Mouse (Mus musculus) layer of hippocampus, adult 2 months (tissue): ENCODE measurements at regions not wholly inside any gene's neighbourhood (a gene's known extent, or its start where the extent isn't known, plus 50 kb on each side); places are given as distances from the start of the nearest gene placed in this dataset.

Experiments
- DNase-seq, 2 experiments: peaks; one replicate each; pipeline ENCODE4 v3.0.0; 2022; ENCODE audit warnings: low spot score in 2 of 2
- H3K27ac ChIP-seq: fragments of 200-600 bp; 2 replicates; pipeline ENCODE4 v1.8.1; 2022
- H3K4me3 ChIP-seq: fragments of 200-600 bp; 2 replicates; pipeline ENCODE4 v1.8.1; 2022; ENCODE audit warnings: mild to moderate bottlenecking
- CTCF ChIP-seq: fragments of 200-600 bp; conservative IDR thresholded peaks from 2 replicates; pipeline ENCODE4 v1.8.1; 2022; ENCODE audit warnings: antibody characterized with exemption, mild to moderate bottlenecking, moderate library complexity

DNA sequence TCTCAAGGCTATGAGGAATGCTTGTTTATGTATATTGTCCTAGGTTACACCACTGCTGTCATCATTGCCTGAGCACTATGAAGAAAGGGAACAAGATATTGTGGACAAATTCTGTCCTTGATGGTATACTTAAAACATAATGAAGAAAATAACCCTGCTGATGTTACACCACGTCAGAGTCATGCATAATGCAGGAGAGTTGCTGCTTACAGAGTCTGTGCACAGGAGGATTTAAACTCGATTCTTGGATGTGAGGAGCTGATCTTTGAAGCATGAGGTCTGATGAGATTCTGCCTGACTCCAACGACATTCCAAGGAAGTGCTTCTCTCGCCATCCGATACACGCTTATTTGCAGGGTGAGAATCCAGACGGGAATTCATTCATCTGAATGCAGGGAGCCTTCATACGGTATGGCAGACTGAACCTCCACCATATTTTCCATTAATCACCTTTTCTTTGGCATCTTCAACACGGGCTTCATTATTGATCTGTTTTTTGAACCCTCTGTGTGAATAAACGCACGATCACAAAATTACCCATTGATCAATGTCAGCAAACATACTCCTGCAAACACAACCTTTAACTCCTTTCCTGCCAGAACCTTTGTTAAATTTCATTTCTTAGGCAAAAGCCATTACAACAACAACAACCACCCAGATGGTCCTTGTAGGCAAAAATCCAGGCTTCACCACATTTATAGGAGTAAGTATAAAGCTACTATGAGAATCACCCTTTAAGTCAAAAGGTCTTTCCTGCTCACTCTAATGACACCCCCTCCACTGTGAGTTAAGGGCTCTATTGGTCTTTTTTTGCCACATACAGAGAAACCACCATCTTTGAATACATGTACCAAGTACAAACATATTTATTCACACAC is 106.9 kb upstream of the Nectin3 start:
- TF ChIP-seq CTCF, result no peak
- DNase-seq, result no peak
- Histone ChIP-seq H3K27ac (no peak overlapping the region), H3K4me3 (no peak overlapping the region)

DNA sequence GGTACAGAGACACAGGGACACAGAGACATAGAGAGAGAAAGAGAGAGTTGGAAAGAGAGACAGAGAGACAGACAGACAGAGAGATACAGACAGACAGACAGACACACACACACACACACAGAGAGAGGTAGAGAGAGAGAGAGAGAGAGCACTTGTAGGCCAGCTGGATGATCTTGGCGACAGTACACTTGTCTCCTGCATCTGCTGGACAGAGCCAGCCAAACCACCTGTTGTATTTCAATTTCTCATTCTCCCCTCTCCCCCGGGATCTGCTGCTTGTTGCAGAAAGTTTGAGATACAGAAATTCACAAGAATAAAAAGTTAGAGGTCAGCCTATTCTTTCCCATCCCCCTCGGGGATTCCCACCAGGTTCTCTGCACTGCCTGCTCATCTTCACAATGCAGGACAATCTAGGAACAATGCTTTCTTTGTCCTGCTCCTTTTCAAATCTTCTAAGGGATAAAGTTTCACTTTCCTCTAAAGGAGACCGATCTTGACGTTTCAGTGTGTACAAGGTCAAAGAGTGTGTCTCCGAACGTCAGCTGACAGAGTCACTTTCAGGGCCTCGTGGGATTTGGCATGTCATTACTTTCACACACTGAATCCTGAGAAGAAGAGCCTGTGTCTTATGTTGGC is 94.4 kb upstream of the Nectin3 start:
- no peak for TF ChIP-seq CTCF
- no peak for DNase-seq
- H3K4me3 ChIP-seq, result no peak overlapping the region
- no peak overlapping the region for H3K27ac ChIP-seq

DNA sequence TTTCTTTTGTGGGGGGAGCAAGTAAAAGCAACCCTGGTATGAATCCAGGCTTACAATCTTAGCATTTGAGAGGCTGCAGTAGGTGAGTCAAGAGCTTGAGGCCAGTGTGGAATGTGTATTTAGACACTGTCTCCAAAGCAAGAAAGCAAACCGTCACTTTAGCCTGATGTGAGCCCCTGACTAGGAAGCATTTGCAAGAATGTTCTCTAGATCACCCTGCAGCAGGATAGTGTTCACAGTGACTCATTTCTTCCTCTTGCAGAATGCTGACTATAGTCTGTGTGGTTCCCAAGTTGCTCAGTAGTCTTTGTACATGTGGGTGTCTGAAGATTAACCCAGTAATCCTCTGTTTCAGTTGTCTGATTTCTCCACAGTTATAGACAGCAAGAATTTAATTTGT is 88.7 kb upstream of the Nectin3 start:
- no peak for TF ChIP-seq CTCF
- Histone ChIP-seq H3K27ac (no peak overlapping the region), H3K4me3 (no peak overlapping the region)
- DNase-seq, result peak in 1 of 2 experiments; percentile 3

DNA sequence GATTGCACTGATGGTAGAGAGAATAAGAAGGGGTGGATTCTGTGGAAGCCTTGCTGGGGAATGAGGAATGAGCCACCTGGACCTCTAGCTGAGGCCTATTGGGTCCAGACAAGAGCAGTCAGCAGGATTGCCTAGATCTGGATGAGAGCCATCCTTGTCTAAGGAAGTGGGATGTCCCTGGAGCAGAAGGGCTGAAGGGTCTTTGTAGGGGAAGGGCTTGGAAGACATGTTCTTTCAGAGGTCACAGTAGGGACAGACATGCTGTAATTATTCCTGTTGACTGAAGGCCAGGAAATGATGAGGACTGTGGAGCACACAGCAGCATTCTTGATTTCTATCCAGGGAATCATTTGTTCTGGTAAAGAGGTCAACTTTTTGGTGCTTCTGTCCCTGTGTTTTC is 86.2 kb upstream of the Nectin3 start:
- no peak for TF ChIP-seq CTCF
- H3K27ac ChIP-seq, result no peak overlapping the region
- DNase-seq, result no peak
- H3K4me3 ChIP-seq, result no peak overlapping the region

DNA sequence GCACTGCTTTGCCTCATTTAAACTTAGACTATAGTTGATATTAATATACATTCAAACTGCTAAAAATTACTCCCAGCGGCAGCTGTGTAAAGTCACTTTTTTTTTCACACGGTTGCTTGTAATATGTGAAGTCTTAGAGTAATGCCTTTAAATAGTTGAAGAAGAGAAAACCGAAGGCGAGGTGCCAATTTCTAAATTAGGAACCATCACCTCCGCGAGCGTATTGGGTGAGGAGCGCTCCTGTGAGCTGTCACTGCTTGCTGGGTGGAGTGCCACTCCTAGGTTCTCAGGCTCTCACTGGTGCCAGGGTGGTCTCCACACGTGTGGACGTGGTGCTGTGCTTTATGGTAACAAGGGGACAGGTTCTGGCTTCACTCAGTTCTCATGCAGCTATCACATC is 82.8 kb upstream of the Nectin3 start:
- TF ChIP-seq CTCF, result no peak
- DNase-seq, result no peak
- Histone ChIP-seq H3K4me3 (no peak overlapping the region), H3K27ac (no peak overlapping the region)

DNA sequence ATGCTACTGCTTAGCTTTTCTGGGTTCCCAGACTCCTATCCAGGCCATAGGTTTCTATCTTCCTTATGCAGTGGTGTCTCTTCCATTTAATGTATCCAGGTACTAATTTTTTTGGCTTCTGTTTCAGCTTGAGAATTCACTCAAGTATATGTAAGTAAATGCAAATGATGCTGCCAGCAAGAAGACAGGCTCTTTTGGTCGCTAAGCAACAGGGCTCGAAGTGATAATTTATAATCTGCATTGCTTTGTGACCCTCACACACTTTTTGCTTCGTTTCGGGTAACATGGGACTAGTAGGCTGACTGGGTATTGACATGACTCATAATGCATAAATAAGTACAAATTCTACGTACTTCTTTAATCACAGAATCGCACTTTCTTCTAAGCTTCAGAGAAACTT is 75.9 kb upstream of the Nectin3 start:
- H3K4me3 ChIP-seq, result no peak overlapping the region
- DNase-seq, result no peak
- no peak for TF ChIP-seq CTCF
- H3K27ac ChIP-seq, result no peak overlapping the region

DNA sequence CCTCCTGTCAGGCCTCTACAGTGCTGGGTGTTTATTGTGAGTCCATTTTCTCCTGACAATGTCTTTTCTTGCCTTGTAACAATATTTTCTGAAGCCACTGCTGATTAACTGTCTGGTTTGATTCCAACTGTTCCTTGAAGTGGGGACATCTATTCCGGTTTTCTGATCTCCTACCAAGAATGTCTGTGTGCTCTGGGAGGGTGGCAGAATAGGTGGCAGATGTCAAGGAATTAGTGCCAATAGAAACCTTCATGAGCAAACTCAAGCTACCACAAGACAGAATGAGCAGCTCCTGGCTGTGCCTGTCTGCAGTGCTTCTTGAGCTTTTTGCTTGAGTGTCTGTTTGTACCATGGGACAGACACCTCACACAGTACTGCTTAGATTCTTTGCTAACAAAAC is 69.1 kb upstream of the Nectin3 start:
- TF ChIP-seq CTCF, result no peak
- Histone ChIP-seq H3K27ac (no peak overlapping the region), H3K4me3 (no peak overlapping the region)
- no peak for DNase-seq

DNA sequence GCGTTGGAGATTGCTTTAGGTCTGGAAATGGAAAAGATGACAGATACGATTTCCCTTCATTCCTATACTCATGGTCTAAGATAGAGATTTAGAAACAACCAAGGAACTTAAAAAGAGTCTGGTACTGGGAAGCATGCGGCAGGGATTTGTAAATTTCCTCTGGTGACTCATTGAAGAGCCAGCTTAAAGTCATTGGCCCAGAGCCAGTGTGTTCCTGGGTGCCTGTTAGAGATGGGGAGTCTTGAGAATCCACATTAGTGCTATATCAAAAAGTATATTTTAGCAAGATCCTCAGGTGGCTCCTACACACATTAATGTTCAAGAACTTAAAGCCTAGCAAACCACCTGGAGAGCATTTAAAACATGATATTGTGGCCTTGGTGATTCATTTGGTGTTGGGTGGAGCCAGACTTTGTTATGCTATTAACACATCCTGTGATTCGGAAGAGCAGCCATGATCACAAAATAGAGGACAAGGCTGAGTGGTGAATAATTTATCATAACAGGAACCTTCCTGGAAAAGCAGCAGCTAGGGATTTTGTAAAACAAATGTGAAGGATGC is 67.8 kb upstream of the Nectin3 start:
- Histone ChIP-seq H3K4me3 (no peak overlapping the region), H3K27ac (no peak overlapping the region)
- no peak for TF ChIP-seq CTCF
- DNase-seq, result no peak

DNA sequence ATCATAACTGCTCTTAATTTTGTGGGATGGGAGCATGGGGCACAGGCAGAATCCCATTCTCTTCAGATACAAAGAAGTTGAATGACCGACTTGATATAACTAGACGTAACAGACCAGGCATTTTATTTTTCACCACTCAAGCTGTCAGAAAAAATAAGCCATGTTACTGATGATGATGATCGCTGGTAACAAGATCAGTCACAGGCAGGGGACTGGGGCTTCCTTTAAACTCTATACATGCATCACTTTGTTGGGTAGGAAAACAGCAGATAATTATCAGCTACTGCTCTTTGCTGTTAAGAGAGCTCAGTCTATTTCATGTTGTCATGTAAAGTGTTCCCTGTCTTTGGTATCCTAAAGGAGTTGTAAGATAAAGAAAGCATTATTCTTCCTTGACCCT is 59.0 kb upstream of the Nectin3 start:
- Histone ChIP-seq H3K4me3 (no peak overlapping the region), H3K27ac (no peak overlapping the region)
- no peak for DNase-seq
- no peak for TF ChIP-seq CTCF

DNA sequence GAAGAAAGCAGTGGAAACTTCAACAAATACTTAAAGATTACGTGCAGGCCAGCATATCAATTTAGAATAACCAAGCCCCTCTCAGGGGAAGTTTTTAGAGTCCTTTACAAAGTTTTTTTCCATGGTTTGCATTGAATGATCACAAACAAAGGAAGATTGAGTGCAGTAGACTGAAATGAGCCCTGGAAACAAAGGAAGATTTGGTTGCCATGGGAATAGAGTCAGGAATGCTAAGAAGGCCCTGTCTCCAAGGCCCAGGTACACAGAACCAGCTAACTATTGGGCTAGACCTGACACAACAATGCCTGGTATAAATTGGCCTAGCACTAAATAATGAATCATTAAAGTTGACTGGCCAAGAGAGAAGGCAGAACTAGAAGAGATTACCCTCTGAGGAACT is 49.9 kb upstream of the Nectin3 start:
- Histone ChIP-seq H3K4me3 (no peak overlapping the region), H3K27ac (no peak overlapping the region)
- no peak for DNase-seq
- no peak for TF ChIP-seq CTCF
